Mouse (Mus musculus) liver, embryonic 14.5 days (tissue): ENCODE results near the gene Afap1. TPM values are rescaled to one million over a fixed set of nuclear protein-coding genes. Genes with fewer than 3 reads are reported as not detected.

Experiments
- ATAC-seq: fragments of 200-750 bp; cut with Nextera tagmentation; 2 replicates; pipeline ENCODE4 v1.8.0; 2017; ENCODE audit warnings: moderate number of reproducible peaks, mild to moderate bottlenecking, moderate library complexity; ENCODE audit not compliant: insufficient read depth
- DNase-seq, 3 experiments: peaks; one replicate each; pipeline ENCODE4 v3.0.0-alpha.2; 2012 to 2013; ENCODE audit warnings: low read depth in 3 of 3, low spot score in 3 of 3
- H3K27ac ChIP-seq: fragments of 300-500 bp; sonication (generic); 2 replicates; pipeline ENCODE4 v1.5.1; 2014; ENCODE audit warnings: moderate library complexity, mild to moderate bottlenecking, control low read depth, inconsistent platforms
- H3K27me3 ChIP-seq: fragments of 300-500 bp; sonication (generic); 2 replicates; pipeline ENCODE4 v1.6.1; 2014; ENCODE audit warnings: mild to moderate bottlenecking, low read length, moderate library complexity; ENCODE audit not compliant: control insufficient read depth, insufficient read depth
- H3K36me3 ChIP-seq: fragments of 300-500 bp; sonication (generic); replicated peaks from 2 replicates; pipeline ENCODE4 v1.6.1; 2014; ENCODE audit warnings: low read depth; ENCODE audit not compliant: control insufficient read depth, insufficient read depth
- H3K4me1 ChIP-seq, 2 experiments: fragments of 200-500 bp in 1 of 2; fragments of 300-500 bp in 1 of 2; sonication (generic) in 1 of 2; replicated peaks; 2 replicates each; pipeline ENCODE4 v1.6.1; 2012 to 2014; ENCODE audit warnings: antibody characterized with exemption in 1 of 2, inconsistent platforms in 1 of 2, low read length in 1 of 2; ENCODE audit not compliant: control insufficient read depth in 2 of 2, insufficient read depth in 2 of 2
- H3K4me2 ChIP-seq: fragments of 300-500 bp; sonication (generic); 2 replicates; pipeline ENCODE4 v1.6.1; 2014; ENCODE audit warnings: low read depth, mild to moderate bottlenecking, control low read depth, moderate library complexity
- H3K4me3 ChIP-seq, 2 experiments: fragments of 200-500 bp in 1 of 2; fragments of 300-500 bp in 1 of 2; sonication (generic) in 1 of 2; 2 replicates each; pipeline ENCODE4 v1.5.1; 2012 to 2014; ENCODE audit warnings: low read depth in 2 of 2, low read length in 2 of 2, mild to moderate bottlenecking in 2 of 2, control low read depth in 1 of 2, inconsistent platforms in 1 of 2, moderate library complexity in 1 of 2; ENCODE audit not compliant: insufficient read depth in 1 of 2
- H3K9ac ChIP-seq: fragments of 300-500 bp; sonication (generic); replicated peaks from 2 replicates; pipeline ENCODE4 v1.6.1; 2014; ENCODE audit warnings: mild to moderate bottlenecking, control low read depth, moderate library complexity
- H3K9me3 ChIP-seq: fragments of 300-500 bp; sonication (generic); 2 replicates; pipeline ENCODE4 v1.6.1; 2016; ENCODE audit warnings: low read length, mixed read lengths; ENCODE audit not compliant: control insufficient read depth
- CTCF ChIP-seq: IDR thresholded peaks from 2 replicates; pipeline ENCODE4 v1.5.1; 2016; ENCODE audit warnings: antibody characterized with exemption, low read depth, control low read depth
- EP300 ChIP-seq: IDR thresholded peaks from 2 replicates; pipeline ENCODE4 v1.6.1; 2016; ENCODE audit warnings: antibody characterized with exemption, low read depth
- WGBS: fragments of 180-500 bp; shearing (Covaris S2); extraction: QIAGEN DNeasy Blood & Tissue Kit; methylation state at CpG from one replicate; pipeline ENCODE4 v1.1.7; 2014; ENCODE audit not compliant: insufficient replicate concordance; 5-methylcytosine and 5-hydroxymethylcytosine counted together
- polyA plus RNA-seq, 2 experiments: library from polyadenylated mRNA; depleted of rRNA in 1 of 2; stranded (reverse) in 1 of 2; unstranded in 1 of 2; fragments of >200 nt; fragmentation: Nextera tagmentation in 1 of 2; extraction: Ambion mirVana in 1 of 2; gene quantifications; 2 replicates each; pipeline versions ENCODE4 v1.2.1 to v1.2.3; 2012 to 2014

The Afap1 gene
- polyA plus RNA-seq, 2 experiments = 0.58 to 0.76 TPM

DNA sequence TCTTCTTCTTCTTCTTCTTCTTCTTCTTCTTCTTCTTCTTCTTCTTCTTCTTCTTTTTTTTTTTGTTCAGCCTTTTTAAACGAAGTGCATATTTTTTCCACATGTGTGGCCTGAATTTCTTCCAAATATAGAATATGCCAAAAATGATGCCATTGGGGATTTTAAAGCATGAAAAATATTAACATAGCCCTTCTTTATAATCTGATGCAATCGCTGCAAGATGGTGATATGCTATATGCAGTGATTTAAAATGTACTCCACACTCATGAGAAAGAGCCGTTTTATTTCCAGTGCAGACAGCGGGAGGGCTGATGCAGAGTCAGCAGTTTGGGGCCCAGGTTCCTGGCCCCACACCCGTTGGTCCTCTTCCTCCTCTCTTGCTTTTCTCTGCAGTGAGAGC is 55.9 kb downstream of the Afap1 start:
- Histone ChIP-seq H3K9me3 (no peaks in the 10 kb centered on the region), H3K4me3 (no peak overlapping the region), H3K4me2 (no peak overlapping the region), H3K4me1 (no peaks in the 10 kb centered on the region), H3K9ac (no peak overlapping the region), H3K27ac (no peak overlapping the region), H3K36me3 (no peaks in the 10 kb centered on the region), H3K27me3 (no peaks in the 10 kb centered on the region)
- WGBS = 46% methylated on average over 5 of the region's 5 CpGs
- TF ChIP-seq CTCF (no peak), EP300 (no peak)
- ATAC-seq (no peak), DNase-seq (no peak)

DNA sequence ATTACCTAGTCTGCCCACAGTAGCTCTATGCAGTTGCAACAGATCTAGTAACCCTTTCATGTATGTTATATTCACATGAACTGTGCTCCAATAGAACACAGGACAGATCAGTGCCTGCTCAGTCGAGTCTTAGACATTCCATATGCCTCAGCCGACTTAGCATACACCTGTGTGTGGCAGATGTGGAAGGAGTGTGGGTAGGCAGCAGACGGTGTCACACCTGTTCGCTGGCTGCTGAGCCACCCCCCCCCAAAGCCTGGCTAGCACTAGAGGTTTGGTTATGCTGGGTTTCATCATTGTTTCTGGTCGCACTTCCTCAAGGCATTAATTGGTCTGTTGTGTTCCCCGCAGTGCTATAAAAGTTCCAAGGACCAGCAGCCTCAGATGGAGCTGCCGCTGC is 57.4 kb downstream of the Afap1 start:
- H3K36me3 ChIP-seq = no peaks in the 10 kb centered on the region
- H3K4me1 ChIP-seq = no peaks in the 10 kb centered on the region
- no peak overlapping the region for H3K4me3 ChIP-seq
- ATAC-seq (no peak), DNase-seq (no peak)
- TF ChIP-seq EP300 (no peak), CTCF (no peak)
- H3K27me3 ChIP-seq = no peaks in the 10 kb centered on the region
- no peak overlapping the region for H3K4me2 ChIP-seq
- no peak overlapping the region for H3K27ac ChIP-seq
- WGBS = 62% methylated on average over 7 of the region's 7 CpGs
- H3K9ac ChIP-seq = no peak overlapping the region
- no peaks in the 10 kb centered on the region for H3K9me3 ChIP-seq

DNA sequence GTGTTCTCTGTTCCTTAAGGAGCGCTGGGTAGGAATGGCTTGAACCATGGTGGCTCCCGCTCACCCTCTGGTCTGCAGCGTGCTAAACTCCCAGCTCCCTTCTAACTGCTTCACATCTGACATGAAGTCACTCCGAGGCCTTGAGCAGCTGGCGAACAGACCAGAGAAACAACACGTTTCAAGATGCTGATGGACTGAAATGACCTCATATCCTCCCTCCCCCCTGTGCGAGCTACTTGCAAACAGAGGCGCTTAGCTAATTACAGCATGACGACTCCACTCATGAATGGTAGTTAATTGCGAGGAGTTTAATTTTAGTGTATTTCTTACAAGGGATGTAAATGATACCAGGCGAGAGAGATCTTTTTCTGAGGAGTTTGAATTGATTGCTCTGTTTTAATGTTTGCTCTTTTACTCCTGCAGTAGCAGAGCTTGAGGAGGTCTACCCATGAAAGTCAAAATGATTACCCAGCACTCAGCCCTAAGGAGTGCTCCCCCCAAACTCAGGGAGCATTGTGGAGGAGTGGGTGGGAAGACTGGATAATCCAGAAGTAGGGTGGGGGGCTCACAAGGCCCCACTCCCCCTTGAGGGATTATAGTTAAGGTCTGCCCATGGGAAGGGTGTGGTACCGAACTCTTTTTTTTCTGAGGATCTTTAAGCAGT is 61.1 kb downstream of the Afap1 start:
- Histone ChIP-seq H3K27ac (no peak overlapping the region), H3K9me3 (no peaks in the 10 kb centered on the region), H3K9ac (no peak overlapping the region), H3K36me3 (no peaks in the 10 kb centered on the region), H3K4me1 (no peaks in the 10 kb centered on the region), H3K4me3 (no peak overlapping the region), H3K27me3 (no peaks in the 10 kb centered on the region), H3K4me2 (no peak overlapping the region)
- WGBS = 63% methylated on average over 12 of the region's 12 CpGs
- ATAC-seq (no peak), DNase-seq (no peak)
- TF ChIP-seq EP300 (no peak), CTCF (no peak)

DNA sequence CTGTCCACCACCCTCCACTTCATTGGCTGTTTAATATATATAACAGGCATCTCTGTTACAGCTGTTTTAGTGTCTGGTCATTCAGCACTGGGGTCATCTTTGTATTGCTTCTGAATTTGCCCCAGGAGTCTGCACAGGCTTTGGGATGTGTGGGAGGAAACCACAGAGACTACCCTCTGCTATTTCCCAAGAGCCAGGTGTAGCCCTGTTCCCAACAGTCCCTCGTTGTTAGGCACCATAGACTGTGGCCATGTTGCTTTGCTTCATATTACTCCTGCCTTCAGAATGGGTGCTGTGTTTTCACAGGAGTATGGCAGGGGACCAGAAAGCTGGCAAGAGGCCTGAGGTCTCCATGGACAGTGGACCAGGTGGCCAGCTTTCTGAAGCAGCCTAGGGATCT is 63.1 kb downstream of the Afap1 start:
- Histone ChIP-seq H3K27me3 (no peaks in the 10 kb centered on the region), H3K27ac (no peak overlapping the region), H3K36me3 (no peaks in the 10 kb centered on the region), H3K4me3 (no peak overlapping the region), H3K4me1 (no peaks in the 10 kb centered on the region), H3K4me2 (no peak overlapping the region), H3K9ac (no peak overlapping the region), H3K9me3 (no peaks in the 10 kb centered on the region)
- TF ChIP-seq EP300 (no peak), CTCF (no peak)
- DNase-seq (no peak), ATAC-seq (no peak)
- WGBS = 60% methylated on average over 1 of the region's 1 CpGs

DNA sequence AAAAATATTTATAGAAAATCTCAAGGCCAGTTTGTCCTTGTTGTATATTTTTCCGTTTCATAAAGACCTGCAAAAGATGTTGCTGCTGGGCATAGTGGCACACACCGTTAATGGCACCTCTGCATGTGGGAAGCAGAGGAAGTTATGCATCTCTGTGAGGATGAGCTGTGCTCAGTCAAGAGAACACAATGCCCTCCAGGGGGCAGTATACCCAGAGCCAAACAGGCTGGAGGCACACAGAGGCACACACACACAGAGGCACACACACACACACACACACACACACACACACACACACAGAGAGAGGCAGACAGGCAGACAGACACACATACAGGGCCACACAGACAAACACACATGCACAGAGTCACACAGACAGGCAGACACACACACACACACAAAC is 65.6 kb downstream of the Afap1 start:
- Histone ChIP-seq H3K4me3 (no peak overlapping the region), H3K36me3 (no peaks in the 10 kb centered on the region), H3K9me3 (no peaks in the 10 kb centered on the region), H3K27ac (no peak overlapping the region), H3K4me2 (no peak overlapping the region), H3K4me1 (no peaks in the 10 kb centered on the region), H3K27me3 (no peaks in the 10 kb centered on the region), H3K9ac (no peak overlapping the region)
- TF ChIP-seq CTCF (peak; percentile 43), EP300 (no peak)
- DNase-seq (no peak), ATAC-seq (no peak)
- 59% methylated on average over 2 of the region's 2 CpGs for WGBS
